Mouse (Mus musculus) MEL (cell line): Measurements from ENCODE around the gene Crybb3.

Source experiments
- E2F4 ChIP-seq: IDR thresholded peaks from 2 replicates; pipeline ENCODE4 v1.6.1; 2011; ENCODE audit warnings: low read depth, low read length, improper control_type of control experiment, borderline replicate concordance
- MEF2A ChIP-seq: IDR thresholded peaks from 2 replicates; pipeline ENCODE4 v1.6.1; 2014; ENCODE audit warnings: low read depth, mild to moderate bottlenecking, inconsistent platforms, low read length, improper control_type of control experiment; ENCODE audit not compliant: poor library complexity, insufficient replicate concordance, severe bottlenecking; ENCODE audit errors: extremely low read depth
- TAL1 ChIP-seq: IDR thresholded peaks from 2 replicates; pipeline ENCODE4 v1.6.1; 2012; ENCODE audit warnings: mild to moderate bottlenecking, inconsistent platforms, low read length, moderate library complexity, mixed read lengths
- ZMIZ1 ChIP-seq: IDR thresholded peaks from 2 replicates; pipeline ENCODE4 v1.6.1; 2012; ENCODE audit warnings: low read depth, mild to moderate bottlenecking, inconsistent platforms, low read length, improper control_type of control experiment, moderate library complexity

- no peak for TF ChIP-seq MEF2A
- no peak for TF ChIP-seq ZMIZ1
- no peak for TF ChIP-seq E2F4
- no peak for TF ChIP-seq TAL1
These were observed 37.3 kb upstream of the Crybb3 start for GRCm38 (mm10) chr5:113118695-113119094.
